In genomic region chr11:8460835-8461234, GRCm38 (mm10) we compare ENCODE assay signal across 23 mouse cellular contexts.
"Had no signal": no experiment of that assay in that cellular context is flagged by ENCODE, and none has a peak within 500 bp of the region (broad histone marks: within the 10 kb centered on the region; RNA-seq: fewer than 3 reads in every experiment).

No protein-coding gene starts in this region.

- H3K4me2 ChIP-seq: heart, embryonic 11.5 days; heart, embryonic 13.5 days; heart, embryonic 15.5 days; hindbrain, embryonic 13.5 days; hindbrain, embryonic 15.5 days; limb, embryonic 13.5 days; limb, embryonic 15.5 days; liver, embryonic 12.5 days had no signal

- H3K27ac ChIP-seq: heart, adult 2 months; hindbrain, embryonic 13.5 days; hindbrain, embryonic 15.5 days; left cerebral cortex, adult 2 months; limb, embryonic 13.5 days; limb, embryonic 15.5 days; liver, embryonic 12.5 days; liver, embryonic 14.5 days had no signal

- H3K9ac ChIP-seq: heart, embryonic 13.5 days; heart, embryonic 15.5 days; hindbrain, embryonic 13.5 days; hindbrain, embryonic 15.5 days; limb, embryonic 15.5 days; liver, embryonic 12.5 days; liver, embryonic 14.5 days had no signal

- H3K27me3 ChIP-seq: heart, embryonic 13.5 days; heart, embryonic 15.5 days; hindbrain, embryonic 13.5 days; hindbrain, embryonic 15.5 days; limb, embryonic 13.5 days; limb, embryonic 15.5 days; liver, embryonic 12.5 days had no signal

- DNase-seq: gastrocnemius, postnatal 14 days; gastrocnemius, postnatal 36 days; heart, adult 11 months; heart, adult 2 months; heart, postnatal 14 days; heart, postnatal 36 days; kidney, adult 18-20 months; kidney, adult 8-10 months; kidney, postnatal 10 days; kidney, postnatal 25 days; kidney, postnatal 4 days; left cerebral cortex, postnatal 4 days had no signal

- H3K4me3 ChIP-seq: heart, adult 2 months; heart, embryonic 13.5 days; heart, embryonic 15.5 days; hindbrain, embryonic 13.5 days; hindbrain, embryonic 15.5 days; left cerebral cortex, adult 2 months; limb, embryonic 13.5 days; limb, embryonic 15.5 days; liver, embryonic 12.5 days had no signal

- H3K9me3 ChIP-seq: heart, embryonic 13.5 days; heart, embryonic 15.5 days; hindbrain, embryonic 13.5 days; hindbrain, embryonic 15.5 days; limb, embryonic 13.5 days; limb, embryonic 15.5 days; liver, embryonic 12.5 days had no signal

- ATAC-seq: hindbrain, postnatal 0 days; liver, embryonic 12.5 days had no signal

- H3K36me3 ChIP-seq: hindbrain, embryonic 13.5 days; hindbrain, embryonic 15.5 days; liver, embryonic 12.5 days had no signal
